Mouse (Mus musculus) embryo, embryonic 10 days (tissue): ENCODE data around the gene Car2.

Experiments used
- DNase-seq: peaks from one replicate; pipeline ENCODE4 v3.0.0-alpha.2; 2015; ENCODE audit warnings: low spot score

The Car2 gene

GRCm38 (mm10) chr3:14878749-14879223, 7.3 kb upstream of the Car2 start:
- no peak for DNase-seq

DNA sequence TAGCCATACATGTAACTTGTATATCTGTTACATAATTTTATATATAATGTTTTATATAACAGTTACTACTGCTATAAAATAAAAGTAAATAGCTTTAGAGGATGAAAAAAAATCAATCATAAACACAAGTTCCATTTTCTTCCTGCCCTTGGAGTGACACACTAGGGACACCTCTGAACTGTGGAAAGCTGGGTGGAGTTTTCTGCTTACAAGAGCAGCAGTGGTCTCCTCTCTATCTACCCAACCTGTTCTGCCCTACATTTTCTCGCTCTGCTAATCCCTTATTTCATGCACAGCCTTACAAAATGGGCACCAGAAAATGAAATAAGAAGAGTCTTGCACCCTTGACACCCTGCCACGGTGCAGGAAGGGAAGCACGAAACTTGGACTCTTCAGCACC, 6.8 kb upstream of the Car2 start:
- no peak for DNase-seq

DNA sequence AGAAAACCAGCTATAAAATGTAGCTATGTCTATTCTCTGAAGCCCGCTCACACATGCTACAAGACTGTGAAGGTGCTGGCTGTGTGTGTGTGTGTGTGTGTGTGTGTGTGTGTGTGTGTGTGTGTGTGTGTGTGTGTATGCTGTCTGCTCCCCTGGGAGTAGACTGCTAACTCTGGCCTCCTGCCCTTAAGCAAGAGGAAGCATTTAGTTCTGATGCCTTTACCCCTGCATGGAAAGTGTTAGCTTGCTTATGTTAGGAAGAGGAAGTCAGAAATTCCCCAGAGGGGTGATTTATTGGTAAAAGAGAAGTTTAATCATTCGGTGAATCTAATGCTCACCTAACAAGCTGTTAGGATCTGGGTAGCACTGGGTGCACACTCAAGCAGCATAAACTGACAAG, 5.8 kb upstream of the Car2 start:
- no peak for DNase-seq

DNA sequence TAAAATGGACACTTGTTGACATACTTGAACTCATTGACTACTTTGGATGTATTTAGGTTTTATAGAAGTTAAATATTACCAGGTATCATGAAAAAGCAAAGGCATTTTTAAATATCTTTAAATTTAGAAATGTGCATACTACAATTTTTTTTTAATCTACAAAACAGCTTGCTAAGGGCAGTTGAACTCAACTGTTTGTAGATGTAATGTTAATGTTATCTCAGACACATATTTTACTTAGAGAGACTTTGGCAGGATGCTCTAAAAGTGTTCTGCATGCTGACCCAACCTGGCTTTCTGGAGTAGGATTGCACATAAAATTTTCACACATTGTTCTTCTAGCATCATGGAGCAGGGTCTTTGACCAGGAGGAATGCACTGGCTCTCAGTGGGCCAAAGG, 4.1 kb upstream of the Car2 start:
- DNase-seq: no peak

GRCm38 (mm10) chr3:14882756-14883155, 3.3 kb upstream of the Car2 start:
- no peak for DNase-seq

DNA sequence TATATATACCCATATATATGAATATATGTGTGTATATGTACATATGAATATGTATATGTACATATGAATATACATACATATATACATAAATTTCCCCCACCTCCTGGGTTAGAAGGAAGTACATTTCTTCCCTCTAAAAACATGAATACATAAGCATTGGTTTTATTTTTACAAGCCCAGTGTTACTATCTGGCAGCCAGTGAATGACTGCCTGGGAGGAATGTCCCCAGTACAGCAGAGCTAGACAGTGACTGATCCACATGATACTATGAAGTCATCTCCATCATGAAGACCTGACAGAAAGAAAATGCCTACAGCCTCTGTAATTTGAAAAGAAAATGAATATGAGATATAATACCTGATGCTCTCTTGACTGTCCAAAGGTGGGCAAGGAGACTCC, 1.2 kb upstream of the Car2 start:
- no peak for DNase-seq

DNA sequence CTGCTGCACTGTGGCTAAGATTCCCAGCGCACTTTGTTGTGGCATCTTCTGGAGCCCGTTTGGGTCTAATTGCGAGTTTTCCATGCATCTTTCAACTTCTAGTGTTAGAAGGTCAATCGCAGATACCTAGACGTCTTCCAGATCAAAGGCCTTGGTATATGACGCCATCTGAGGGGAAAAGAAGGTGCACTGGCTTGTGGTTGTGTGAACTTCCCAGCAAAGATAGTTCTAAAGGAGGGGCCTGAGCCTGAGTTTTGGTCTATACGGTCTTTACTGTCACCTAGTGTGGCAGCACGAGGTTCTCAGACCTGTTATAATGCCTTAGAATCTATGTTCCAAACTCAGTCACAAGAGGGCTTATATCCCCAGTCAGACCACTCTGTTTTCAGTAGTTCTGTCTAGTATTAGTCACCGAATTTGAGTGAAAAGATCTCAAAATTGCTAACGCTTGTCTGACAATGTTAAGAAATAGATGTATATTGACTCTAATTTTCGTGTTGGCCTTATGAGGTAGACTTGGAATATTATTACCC, 1.1 kb downstream of the Car2 start:
- DNase-seq: no peak

GRCm38 (mm10) chr3:14887686-14888295, 1.7 kb downstream of the Car2 start:
- no peak for DNase-seq

DNA sequence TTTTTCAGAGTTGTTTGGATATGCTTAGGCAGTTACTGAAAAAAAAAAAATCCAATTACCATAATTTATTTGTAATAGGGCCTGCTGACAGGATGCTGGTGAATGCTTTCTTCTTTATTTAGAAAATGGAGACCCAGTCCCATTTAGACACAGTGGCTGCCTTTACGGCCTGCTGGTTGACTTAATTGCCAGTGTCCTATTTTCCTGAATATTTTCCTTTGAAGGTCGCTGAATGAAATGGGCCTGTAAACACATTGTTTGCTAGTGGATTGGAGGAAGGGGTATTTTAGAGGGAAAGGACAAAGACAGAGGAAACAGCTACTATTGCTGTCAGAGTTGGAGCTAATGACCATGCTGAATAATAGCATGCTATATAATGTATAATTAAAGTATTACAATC, 2.5 kb downstream of the Car2 start:
- DNase-seq: no peak

DNA sequence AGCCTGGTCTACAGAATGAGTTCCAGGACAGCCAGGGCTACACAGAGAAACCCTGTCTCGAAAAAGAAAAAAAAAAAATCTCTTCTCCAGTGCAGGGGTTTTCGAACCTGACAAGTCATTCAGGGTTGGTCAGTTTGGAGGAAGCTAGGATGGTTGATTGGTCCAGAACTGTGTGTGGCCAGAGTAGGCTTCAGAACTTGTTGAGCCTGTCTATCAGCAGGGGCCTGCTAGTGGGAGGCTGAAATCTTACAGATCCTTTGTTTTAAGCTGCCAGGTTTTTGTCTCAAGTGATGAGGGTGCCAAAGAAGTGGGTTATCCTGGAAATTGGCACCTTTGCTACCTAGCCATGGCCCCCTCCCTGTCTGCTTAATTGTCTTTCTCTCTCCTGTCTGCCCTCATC, 3.0 kb downstream of the Car2 start:
- no peak for DNase-seq

DNA sequence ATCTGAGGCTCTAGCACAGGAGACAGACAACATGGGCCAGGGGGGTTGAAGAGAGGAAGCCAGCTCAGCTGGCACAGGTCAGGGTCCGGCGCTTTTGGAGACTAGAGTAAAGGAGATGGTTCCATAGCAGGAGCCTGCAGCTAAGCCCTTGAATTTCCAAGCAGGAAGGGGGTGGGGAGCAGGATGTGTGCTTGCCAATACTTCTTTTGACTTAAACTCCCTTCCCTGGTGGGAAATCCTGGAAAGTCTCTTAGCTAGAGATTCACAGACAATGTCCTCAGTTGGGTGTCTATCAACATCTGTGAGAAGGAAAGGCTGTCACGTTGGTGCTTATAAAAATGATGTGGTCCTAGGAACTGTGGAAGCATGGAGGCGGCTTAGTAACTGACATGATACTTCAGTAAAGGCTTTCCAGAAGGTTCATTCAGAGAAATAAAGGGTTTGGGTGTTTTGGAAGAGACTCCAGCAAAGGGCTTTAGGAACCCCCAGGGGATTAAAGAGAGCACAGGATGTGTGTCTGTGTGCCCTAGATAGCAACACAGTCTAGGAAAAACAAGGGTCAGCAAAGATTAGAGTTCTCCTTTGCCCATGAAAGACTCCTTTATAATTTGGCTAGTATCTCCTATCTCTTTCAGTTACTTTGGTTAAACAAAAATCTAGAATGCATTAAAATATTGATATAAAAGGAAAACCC, 3.8 kb downstream of the Car2 start:
- no peak for DNase-seq

GRCm38 (mm10) chr3:14892991-14893390, 6.9 kb downstream of the Car2 start:
- DNase-seq: no peak

GRCm38 (mm10) chr3:14893700-14894099, 7.6 kb downstream of the Car2 start:
- no peak for DNase-seq

GRCm38 (mm10) chr3:14895333-14895732, 9.3 kb downstream of the Car2 start:
- DNase-seq: no peak

DNA sequence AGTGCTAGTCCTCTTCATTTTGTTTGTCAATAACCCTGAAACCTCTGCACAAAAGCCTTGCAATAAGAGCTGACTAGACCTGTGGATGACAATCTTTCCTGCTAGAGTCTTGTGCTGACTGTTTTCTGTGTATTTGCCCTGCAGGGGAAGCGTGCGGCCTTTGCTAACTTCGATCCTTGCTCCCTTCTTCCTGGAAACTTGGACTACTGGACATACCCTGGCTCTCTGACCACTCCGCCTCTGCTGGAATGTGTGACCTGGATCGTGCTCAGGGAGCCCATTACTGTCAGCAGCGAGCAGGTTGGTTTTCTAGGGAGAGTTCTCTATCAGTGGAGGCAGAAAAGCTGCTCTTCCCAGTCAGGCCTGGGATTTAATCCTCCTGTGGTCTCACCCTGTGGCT, 11.7 kb downstream of the Car2 start:
- no peak for DNase-seq

- DNase-seq: no peak
Observed at GRCm38 (mm10) chr3:14903380-14903779, 17.3 kb downstream of the Car2 start.

DNA sequence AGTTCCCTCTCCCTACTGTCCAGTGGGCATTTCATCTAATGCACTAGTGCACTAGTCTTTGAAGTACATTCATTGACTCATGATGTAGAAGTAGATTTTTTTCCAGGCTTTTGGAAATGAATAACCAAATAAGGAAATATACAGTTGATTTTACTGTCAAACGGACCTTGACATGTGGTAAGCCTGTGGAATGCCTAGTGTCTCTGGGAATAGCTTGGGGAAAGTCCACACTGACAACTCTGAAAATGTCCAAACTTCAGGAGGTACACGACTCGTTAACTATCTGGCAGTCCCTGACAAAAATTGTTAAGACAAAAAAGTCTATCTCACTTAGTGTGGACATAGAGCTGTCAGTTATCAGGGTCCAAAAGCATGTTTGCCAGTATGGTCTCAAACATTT, 18.1 kb downstream of the Car2 start:
- DNase-seq: no peak

GRCm38 (mm10) chr3:14907271-14907670, 21.2 kb downstream of the Car2 start:
- DNase-seq: no peak

DNA sequence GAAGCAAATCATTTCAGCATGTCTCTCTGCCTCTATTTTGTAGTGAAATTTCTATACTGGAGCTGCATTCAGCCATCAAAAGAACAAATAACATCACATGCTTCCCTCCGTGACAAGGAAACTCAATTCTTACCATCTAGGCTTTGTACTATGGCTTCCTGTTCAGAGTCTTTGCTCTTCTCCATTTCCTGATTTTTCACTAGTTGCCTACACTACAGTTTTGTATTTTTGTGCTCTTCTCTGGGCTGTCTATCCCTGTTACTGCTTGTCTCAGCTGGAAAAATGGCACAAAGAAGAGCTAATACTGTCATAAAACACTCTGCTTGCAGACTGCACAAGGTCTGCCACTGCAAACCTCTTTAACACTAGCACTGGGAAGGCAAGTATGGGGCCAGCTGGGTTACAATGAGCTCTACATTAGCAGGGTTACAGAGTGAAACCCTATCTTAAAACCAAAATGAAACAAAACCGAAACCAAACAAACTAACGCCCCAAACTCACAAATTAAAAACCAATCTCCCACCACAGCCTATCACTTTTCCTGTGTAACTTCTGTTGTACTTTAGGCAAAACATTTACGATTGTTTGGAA, 26.0 kb downstream of the Car2 start:
- no peak for DNase-seq

- DNase-seq: no peak
Observed at GRCm38 (mm10) chr3:14913774-14914173, 27.7 kb downstream of the Car2 start.

DNA sequence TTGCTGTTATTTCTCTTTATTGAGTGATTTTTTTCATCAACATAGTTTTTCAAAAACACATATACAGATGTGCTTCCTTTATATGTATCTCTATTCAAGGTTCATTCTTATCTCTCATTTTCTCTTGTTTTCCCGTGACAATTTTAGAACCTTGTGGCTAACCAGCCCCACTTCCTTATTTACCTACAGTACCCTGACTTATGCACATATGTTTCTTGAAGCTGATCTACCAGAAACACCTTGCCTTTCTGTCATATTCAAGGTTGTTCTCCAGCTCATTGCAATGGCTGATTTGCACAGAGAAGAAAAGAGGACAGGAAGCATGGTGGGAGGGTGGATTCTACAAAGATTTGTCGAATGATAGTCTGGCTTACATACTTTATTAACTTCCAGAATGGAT, 29.3 kb downstream of the Car2 start:
- DNase-seq: no peak

DNA sequence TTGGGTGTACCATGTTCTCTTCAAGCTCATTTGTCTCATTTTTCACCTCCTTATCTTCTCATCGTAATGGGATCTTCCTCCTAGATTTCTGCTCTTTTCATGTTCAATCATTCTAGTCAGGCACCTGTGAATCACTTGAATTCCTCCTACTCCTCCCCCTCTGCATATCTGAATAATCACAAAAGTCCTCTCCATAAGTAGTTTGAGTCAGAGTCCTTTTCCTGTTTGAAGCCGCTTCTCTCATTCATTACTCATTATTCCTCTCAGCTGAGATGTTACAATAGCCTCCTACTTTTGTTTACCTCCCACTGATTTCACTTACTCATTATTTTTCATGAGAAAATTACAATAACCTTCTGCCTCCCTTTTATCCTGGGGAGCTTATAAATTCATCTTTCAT, 31.2 kb downstream of the Car2 start:
- no peak for DNase-seq

DNA sequence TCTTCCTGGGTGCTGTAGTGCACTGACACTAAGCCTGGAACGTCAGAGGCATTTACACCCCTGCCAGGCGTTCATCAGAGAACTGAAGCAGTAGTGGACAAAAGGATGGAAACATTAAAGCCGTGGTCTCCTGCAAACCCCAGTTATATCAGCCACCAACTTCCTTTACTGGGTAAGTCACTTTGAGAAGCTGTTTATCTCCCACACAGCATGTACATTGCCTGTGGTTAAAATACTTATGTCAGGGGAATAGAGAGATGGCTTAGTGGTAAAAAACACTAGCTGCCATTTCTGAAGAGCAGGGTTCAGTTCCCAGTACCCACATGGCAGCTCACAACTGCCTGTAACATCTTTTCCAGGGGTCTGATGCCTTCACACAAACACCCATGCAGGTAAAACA, 58.6 kb downstream of the Car2 start:
- no peak for DNase-seq
